9 mouse cellular contexts compared by ENCODE assay signal in genomic region chr17:83322621-83323335, GRCm38 (mm10). TPM values are rescaled to one million over a fixed set of nuclear protein-coding genes. Genes with fewer than 3 reads are reported as not detected.
A peak's percentile ranks its signal among the peaks of the same experiment; 100 is the strongest.
DNase-seq lines count a peak whose midpoint lies in the region; ATAC-seq and TF ChIP-seq lines count a peak whose summit lies in the region.
"Had no signal": no experiment of that assay in that cellular context is flagged by ENCODE, and none has a peak within 500 bp of the region (broad histone marks: within the 10 kb centered on the region; RNA-seq: fewer than 3 reads in every experiment).

No protein-coding gene starts in this region.

- TF ChIP-seq CTCF in heart, adult 2 months (IDR thresholded peaks at IDR 0.05), result no peak
- TF ChIP-seq CTCF in stomach, postnatal 0 days (IDR thresholded peaks at IDR 0.05; ENCODE audit: low read depth), result no peak

- peak; percentile 68 for ATAC-seq in limb, embryonic 13.5 days (ENCODE audit: low FRiP score, low read depth)
- peak; percentile 40; the same call in 1 of the 2 replicates for ATAC-seq in midbrain, embryonic 14.5 days (ENCODE audit: low FRiP score, low TSS enrichment)
- peak; percentile 54; the same call in 1 of the 2 replicates for ATAC-seq in stomach, postnatal 0 days (ENCODE audit: low FRiP score, low TSS enrichment)

- H3K9me3 ChIP-seq in embryonic facial prominence, embryonic 10.5 days, result peaks cover 14% of the 10 kb centered on the region; the same call in 1 of the 2 replicates
- H3K9me3 ChIP-seq in limb, embryonic 13.5 days, result peaks cover 7% of the 10 kb centered on the region; the same call in 1 of the 2 replicates
- H3K9me3 ChIP-seq in midbrain, embryonic 14.5 days (ENCODE audit: control insufficient read depth, low read length), result no peaks in the 10 kb centered on the region
- no peaks in the 10 kb centered on the region for H3K9me3 ChIP-seq in stomach, postnatal 0 days (ENCODE audit: control insufficient read depth, low read length)

- no peaks in the 10 kb centered on the region for H3K79me2 ChIP-seq in heart, adult 2 months (replicated peaks; ENCODE audit: control insufficient read depth, insufficient read depth, low read length)

- WGBS in embryonic facial prominence, embryonic 10.5 days, result 15% methylated on average over 25 of the region's 25 CpGs
- WGBS in heart, adult 2 months, result 7% methylated on average over 25 of the region's 25 CpGs
- WGBS in limb, embryonic 13.5 days, result 10% methylated on average over 25 of the region's 25 CpGs
- 10% methylated on average over 25 of the region's 25 CpGs for WGBS in midbrain, embryonic 14.5 days
- 4% methylated on average over 25 of the region's 25 CpGs for whole genome bisulfite sequencing in stomach, postnatal 0 days

- peak overlapping the region; percentile 81 for H3K27ac ChIP-seq in embryonic facial prominence, embryonic 10.5 days (replicated peaks)
- peak overlapping the region; percentile 64 for H3K27ac ChIP-seq in heart, adult 2 months
- peak overlapping the region; percentile 72 for H3K27ac ChIP-seq in limb, embryonic 13.5 days
- peak overlapping the region; percentile 64 for H3K27ac ChIP-seq in midbrain, embryonic 14.5 days (replicated peaks; ENCODE audit: low read depth, low read length)
- H3K27ac ChIP-seq in stomach, postnatal 0 days (replicated peaks), result peak overlapping the region; percentile 76

- TF ChIP-seq POLR2A in heart, adult 2 months (IDR thresholded peaks at IDR 0.05; ENCODE audit: insufficient read depth, low read depth, low read length), result 0 out of 2 replicates have a peak, but pooled peaks have one; percentile 30

- peak; percentile 13 to 21 for DNase-seq in adrenal gland, postnatal 4 days (ENCODE audit: low spot score in 2 of 2)
- peak; percentile 58 for DNase-seq in embryonic facial prominence, embryonic 10.5 days (ENCODE audit: low spot score)
- peak; percentile 69 to 72 for DNase-seq in heart, adult 2 months
- DNase-seq in kidney, adult 18-20 months, result peak; percentile 40
- DNase-seq in midbrain, embryonic 14.5 days, result peak; percentile 67
- DNase-seq in stomach, postnatal 0 days (ENCODE audit: low spot score), result peak; percentile 66
- DNase-seq in spleen, postnatal 36 days (ENCODE audit: low spot score in 2 of 2), result no peak

- TF ChIP-seq EP300 in heart, adult 2 months (IDR thresholded peaks at IDR 0.05; ENCODE audit: insufficient read depth, low read depth, low read length), result no peak
- no peak for TF ChIP-seq EP300 in stomach, postnatal 0 days (optimal IDR thresholded peaks at IDR 0.05)

- H3K4me3 ChIP-seq in embryonic facial prominence, embryonic 10.5 days, result peak overlapping the region; percentile 51
- peak overlapping the region; percentile 43 for H3K4me3 ChIP-seq in heart, adult 2 months
- peak overlapping the region; percentile 33 for H3K4me3 ChIP-seq in limb, embryonic 13.5 days
- peak overlapping the region; percentile 25 for H3K4me3 ChIP-seq in midbrain, embryonic 14.5 days (replicated peaks; ENCODE audit: low read depth, low read length)
- H3K4me3 ChIP-seq in stomach, postnatal 0 days (ENCODE audit: low read depth, low read length), result peak overlapping the region; percentile 18
- H3K4me3 ChIP-seq: erythroblast, embryonic 14.5 days had no signal

- H3K27me3 ChIP-seq in embryonic facial prominence, embryonic 10.5 days (replicated peaks; ENCODE audit: low read depth, poor library complexity, severe bottlenecking), result no peaks in the 10 kb centered on the region
- no peaks in the 10 kb centered on the region for H3K27me3 ChIP-seq in heart, adult 2 months (ENCODE audit: control insufficient read depth, insufficient read depth, low read length)
- no peaks in the 10 kb centered on the region for H3K27me3 ChIP-seq in limb, embryonic 13.5 days
- no peaks in the 10 kb centered on the region for H3K27me3 ChIP-seq in midbrain, embryonic 14.5 days (ENCODE audit: control insufficient read depth, insufficient read depth, low read length)
- no peaks in the 10 kb centered on the region for H3K27me3 ChIP-seq in stomach, postnatal 0 days (ENCODE audit: control insufficient read depth, insufficient read depth, low read length)

- H3K9ac ChIP-seq in heart, adult 2 months (ENCODE audit: low read depth, low read length), result peak overlapping the region; percentile 51
- peak overlapping the region; percentile 50; the same call in 1 of the 2 replicates for H3K9ac ChIP-seq in limb, embryonic 13.5 days
- peak overlapping the region; percentile 37; the same call in 1 of the 2 replicates for H3K9ac ChIP-seq in midbrain, embryonic 14.5 days (replicated peaks; ENCODE audit: low read length)
- H3K9ac ChIP-seq in stomach, postnatal 0 days (ENCODE audit: low read length), result peak overlapping the region; percentile 14; the same call in 1 of the 2 replicates

- intact Hi-C loops in heart, adult 2 months (cut with DNase I), result loop anchor here (1.0 to 2.0 kb wide), 3 partner anchors 10 to 46 kb away; partner anchors contain the start of gene Eml4

- no peaks in the 10 kb centered on the region for H3K36me3 ChIP-seq in embryonic facial prominence, embryonic 10.5 days (replicated peaks)
- H3K36me3 ChIP-seq in heart, adult 2 months (ENCODE audit: control insufficient read depth, insufficient read depth, low read length), result no peaks in the 10 kb centered on the region
- no peaks in the 10 kb centered on the region for H3K36me3 ChIP-seq in limb, embryonic 13.5 days
- H3K36me3 ChIP-seq in midbrain, embryonic 14.5 days (ENCODE audit: control insufficient read depth, insufficient read depth, low read length), result no peaks in the 10 kb centered on the region
- no peaks in the 10 kb centered on the region for H3K36me3 ChIP-seq in stomach, postnatal 0 days (ENCODE audit: control insufficient read depth, insufficient read depth, low read length)

- H3K4me2 ChIP-seq in limb, embryonic 13.5 days (replicated peaks), result peak overlapping the region; percentile 61
- H3K4me2 ChIP-seq in midbrain, embryonic 14.5 days (ENCODE audit: low read length), result peak overlapping the region; percentile 56
- H3K4me2 ChIP-seq in stomach, postnatal 0 days (replicated peaks; ENCODE audit: low read depth), result peak overlapping the region; percentile 52

- H3K4me1 ChIP-seq in embryonic facial prominence, embryonic 10.5 days, result peaks cover 25% of the 10 kb centered on the region
- peaks cover 1% of the 10 kb centered on the region; the same call in 1 of the 2 replicates for H3K4me1 ChIP-seq in heart, adult 2 months (ENCODE audit: control insufficient read depth, insufficient read depth, low read length)
- H3K4me1 ChIP-seq in limb, embryonic 13.5 days, result peaks cover 24% of the 10 kb centered on the region
- peaks cover 12% of the 10 kb centered on the region for H3K4me1 ChIP-seq in midbrain, embryonic 14.5 days (ENCODE audit: control insufficient read depth, insufficient read depth, low read length)
- peaks cover 6% of the 10 kb centered on the region for H3K4me1 ChIP-seq in stomach, postnatal 0 days (replicated peaks; ENCODE audit: control insufficient read depth, insufficient read depth)

RNA-seq across cellular contexts. Expression of gene Eml4, which starts 28.0 kb away (rescaled TPM):
- total RNA-seq in adrenal gland, postnatal 4 days (2021), result 10 to 100 TPM; 34.5 to 35.7 TPM
- polyA plus RNA-seq in embryonic facial prominence, embryonic 10.5 days (2016; fragmentation: Nextera tagmentation; extraction: Ambion mirVana), result 56.0 and 58.3 TPM in 2 replicates
- total RNA-seq in heart, adult 2 months (2021), result 1 to 10 TPM; 3.8 to 4.5 TPM
- 3.0 and 5.1 TPM in 2 replicates for polyA plus RNA-seq in heart, adult 2 months (2012; rRNA removed)
- polyA plus RNA-seq in limb, embryonic 13.5 days (2015; fragmentation: Nextera tagmentation; extraction: Ambion mirVana), result 42.1 and 46.8 TPM in 2 replicates
- polyA plus RNA-seq in midbrain, embryonic 14.5 days (2014; fragmentation: Nextera tagmentation; extraction: Ambion mirVana), result 24.9 and 38.9 TPM in 2 replicates
- polyA plus RNA-seq in stomach, postnatal 0 days (2015; fragmentation: Nextera tagmentation; extraction: Ambion mirVana), result 10.9 and 11.5 TPM in 2 replicates

Comparison
In these comparisons a context has a peak if more than half of its experiments do, and no peak if none do; other contexts are left out.
1. DNase-seq: peak in adrenal gland, postnatal 4 days (2 of 2), embryonic facial prominence, embryonic 10.5 days (single experiment), heart, adult 2 months (2 of 2), kidney, adult 18-20 months (single experiment), midbrain, embryonic 14.5 days (single experiment) and stomach, postnatal 0 days (single experiment); none in spleen, postnatal 36 days (0 of 2).
2. Peak in every context shown above with its lines, with median percentiles within 50 percentile points of each other: H3K27ac ChIP-seq, H3K4me3 ChIP-seq, H3K9ac ChIP-seq, ATAC-seq and H3K4me2 ChIP-seq.